ENCODE assay signal across 10 mouse cellular contexts in genomic region chr7:4811131-4811530, GRCm38 (mm10). TPM values are rescaled to one million over a fixed set of nuclear protein-coding genes. Genes with fewer than 3 reads are reported as not detected.
DNase-seq lines count a peak whose midpoint lies in the region; ATAC-seq and TF ChIP-seq lines count a peak whose summit lies in the region.
"Not testable (repeated sequence)": the region's sequence is repeated elsewhere in the genome, so short reads cannot be mapped to it uniquely, and the experiment has no call there.
"Had no signal": no experiment of that assay in that cellular context is flagged by ENCODE, and none has a peak within 500 bp of the region (broad histone marks: within the 10 kb centered on the region; RNA-seq: fewer than 3 reads in every experiment).

No protein-coding gene starts in this region.

- H3K27ac ChIP-seq in bone marrow, adult 2 months (ENCODE audit: control insufficient read depth, insufficient read depth, low read depth, low read length, poor library complexity) = peak overlapping the region; percentile 93
- H3K27ac ChIP-seq in embryonic fibroblast, embryonic 13.5 days (ENCODE audit: insufficient read depth, low read length); limb, embryonic 11.5 days (replicated peaks; ENCODE audit: low read depth, low read length); lung, embryonic 14.5 days (ENCODE audit: low read depth); thymus, adult 2 months (ENCODE audit: control insufficient read depth, insufficient read depth, low read length): not testable (repeated sequence)
- H3K27ac ChIP-seq in heart, embryonic 11.5 days (ENCODE audit: low read depth, low read length) = peak overlapping the region; percentile 94; the same call in 1 of the 2 replicates
- H3K27ac ChIP-seq in hindbrain, postnatal 0 days = peak overlapping the region; percentile 95; the same call in 1 of the 2 replicates

- not testable (repeated sequence) for TF ChIP-seq CTCF in bone marrow, adult 2 months (IDR thresholded peaks at IDR 0.05; ENCODE audit: control insufficient read depth, insufficient read depth, low read length); embryonic fibroblast, embryonic 13.5 days (IDR thresholded peaks at IDR 0.05; ENCODE audit: borderline replicate concordance, insufficient read depth, low read length); hindbrain, postnatal 0 days (IDR thresholded peaks at IDR 0.05; ENCODE audit: low read depth); lung, embryonic 14.5 days (IDR thresholded peaks at IDR 0.05; ENCODE audit: low read depth); thymus, adult 2 months (IDR thresholded peaks at IDR 0.05; ENCODE audit: borderline replicate concordance, control insufficient read depth, extremely low read depth, insufficient read depth, low read length, poor library complexity)

- not testable (repeated sequence) for DNase-seq in hindbrain, postnatal 0 days (ENCODE audit: low spot score); limb, embryonic 11.5 days (ENCODE audit: low spot score); lung, embryonic 14.5 days; thymus, adult 2 months

- H3K9me3 ChIP-seq in heart, embryonic 11.5 days (replicated peaks; ENCODE audit: control insufficient read depth, low read length); hindbrain, postnatal 0 days (ENCODE audit: low read length); limb, embryonic 11.5 days (ENCODE audit: control insufficient read depth, low read length); lung, embryonic 14.5 days (ENCODE audit: low read depth, low read length): not testable (repeated sequence)

- not testable (repeated sequence) for H3K27me3 ChIP-seq in heart, embryonic 11.5 days (ENCODE audit: control insufficient read depth, insufficient read depth, low read length); hindbrain, postnatal 0 days (ENCODE audit: insufficient read depth, low read length); limb, embryonic 11.5 days (ENCODE audit: control insufficient read depth, insufficient read depth, low read length); lung, embryonic 14.5 days (ENCODE audit: insufficient read depth, low read length); myocyte (ENCODE audit: control insufficient read depth, insufficient read depth, insufficient read length); thymus, adult 2 months (ENCODE audit: control insufficient read depth, insufficient read depth, low read length)

- peaks cover 18% of the 10 kb centered on the region for H3K36me3 ChIP-seq in heart, embryonic 11.5 days (ENCODE audit: control insufficient read depth, insufficient read depth, low read length)
- H3K36me3 ChIP-seq in hindbrain, postnatal 0 days (ENCODE audit: insufficient read depth, low read length) = peaks cover 17% of the 10 kb centered on the region; the same call in 1 of the 2 replicates
- peaks cover 18% of the 10 kb centered on the region for H3K36me3 ChIP-seq in limb, embryonic 11.5 days (ENCODE audit: control insufficient read depth, insufficient read depth, low read length)
- peaks cover 48% of the 10 kb centered on the region for H3K36me3 ChIP-seq in lung, embryonic 14.5 days (ENCODE audit: insufficient read depth)
- peaks cover 27% of the 10 kb centered on the region for H3K36me3 ChIP-seq in myocyte (ENCODE audit: control insufficient read depth, insufficient read depth)
- peaks cover 26% of the 10 kb centered on the region for H3K36me3 ChIP-seq in thymus, adult 2 months (ENCODE audit: control insufficient read depth, insufficient read depth, low read length)

- H3K4me2 ChIP-seq in heart, embryonic 11.5 days = peak overlapping the region; percentile 82
- H3K4me2 ChIP-seq in hindbrain, postnatal 0 days (ENCODE audit: low read depth, low read length) = peak overlapping the region; percentile 85
- H3K4me2 ChIP-seq in limb, embryonic 11.5 days (ENCODE audit: low read depth, severe bottlenecking) = peak overlapping the region; percentile 82
- peak overlapping the region; percentile 82 for H3K4me2 ChIP-seq in lung, embryonic 14.5 days
- H3K4me2 ChIP-seq in myocyte (ENCODE audit: low read depth) = peak overlapping the region; percentile 86

- H3K9ac ChIP-seq in heart, embryonic 11.5 days (ENCODE audit: low read depth, low read length) = peak overlapping the region; percentile 83
- peak overlapping the region; percentile 91 for H3K9ac ChIP-seq in hindbrain, postnatal 0 days (replicated peaks; ENCODE audit: low read length)
- H3K9ac ChIP-seq in limb, embryonic 11.5 days (ENCODE audit: low read length) = peak overlapping the region; percentile 96
- peak overlapping the region; percentile 98 for H3K9ac ChIP-seq in lung, embryonic 14.5 days

- 32% methylated on average over 10 of the region's 10 CpGs for WGBS in bone marrow, adult 2 months
- WGBS in heart, embryonic 11.5 days (ENCODE audit: insufficient replicate concordance) = 33% methylated on average over 10 of the region's 10 CpGs
- 39% methylated on average over 10 of the region's 10 CpGs for WGBS in hindbrain, postnatal 0 days
- WGBS in limb, embryonic 11.5 days = 45% methylated on average over 10 of the region's 10 CpGs
- 32% methylated on average over 10 of the region's 10 CpGs for WGBS in lung, embryonic 14.5 days
- 35% methylated on average over 10 of the region's 10 CpGs for WGBS in thymus, adult 2 months

- peaks cover 30% of the 10 kb centered on the region for H3K79me2 ChIP-seq in myocyte (ENCODE audit: control insufficient read depth, insufficient read depth)

- peak overlapping the region; percentile 86 for H3ac ChIP-seq in myocyte (ENCODE audit: control insufficient read depth, insufficient read length)

- peak overlapping the region; percentile 88 for H3K4me3 ChIP-seq in bone marrow, adult 2 months (replicated peaks; ENCODE audit: control insufficient read depth, low read depth, low read length)
- H3K4me3 ChIP-seq in embryonic fibroblast, embryonic 13.5 days (ENCODE audit: insufficient read depth, low read length) = peak overlapping the region; percentile 93
- H3K4me3 ChIP-seq in heart, embryonic 11.5 days (ENCODE audit: low read depth, low read length) = peak overlapping the region; percentile 99
- peak overlapping the region; percentile 99 for H3K4me3 ChIP-seq in hindbrain, postnatal 0 days (ENCODE audit: low read length)
- H3K4me3 ChIP-seq in limb, embryonic 11.5 days (ENCODE audit: low read depth, low read length) = peak overlapping the region; percentile 93
- peak overlapping the region; percentile 85 for H3K4me3 ChIP-seq in lung, embryonic 14.5 days (ENCODE audit: low read depth, low read length)
- peak overlapping the region; percentile 93 for H3K4me3 ChIP-seq in myocyte
- peak overlapping the region; percentile 79 for H3K4me3 ChIP-seq in thymus, adult 2 months (ENCODE audit: control insufficient read depth, insufficient read depth, low read length)

- not testable (repeated sequence) for ATAC-seq in heart, embryonic 11.5 days (replicated peaks; ENCODE audit: insufficient number of reproducible peaks, low FRiP score, low TSS enrichment); hindbrain, postnatal 0 days; limb, embryonic 11.5 days (ENCODE audit: insufficient number of reproducible peaks, low FRiP score, low TSS enrichment, low read depth); lung, embryonic 14.5 days (ENCODE audit: insufficient read depth)

- TF ChIP-seq POLR2A in bone marrow, adult 2 months (IDR thresholded peaks at IDR 0.05; ENCODE audit: borderline replicate concordance, control insufficient read depth, low read depth, low read length); embryonic fibroblast, embryonic 13.5 days (IDR thresholded peaks at IDR 0.05; ENCODE audit: low read depth, low read length); myocyte (IDR thresholded peaks at IDR 0.05; ENCODE audit: insufficient read length, low read depth); thymus, adult 2 months (IDR thresholded peaks at IDR 0.05; ENCODE audit: control insufficient read depth, extremely low read depth, insufficient read depth, low read length, poor library complexity): not testable (repeated sequence)

- not testable (repeated sequence) for H3K4me1 ChIP-seq in bone marrow, adult 2 months (ENCODE audit: control insufficient read depth, insufficient read depth, low read length); hindbrain, postnatal 0 days (ENCODE audit: insufficient read depth, low read length)
- H3K4me1 ChIP-seq in embryonic fibroblast, embryonic 13.5 days (ENCODE audit: control insufficient read depth, insufficient read depth, low read length) = peaks cover 10% of the 10 kb centered on the region; the same call in 1 of the 2 replicates
- H3K4me1 ChIP-seq in heart, embryonic 11.5 days (ENCODE audit: control insufficient read depth, insufficient read depth, low read length) = peaks cover 16% of the 10 kb centered on the region
- H3K4me1 ChIP-seq in limb, embryonic 11.5 days (ENCODE audit: control insufficient read depth, insufficient read depth, low read length) = peaks cover 16% of the 10 kb centered on the region
- H3K4me1 ChIP-seq in lung, embryonic 14.5 days (ENCODE audit: insufficient read depth) = peaks cover 23% of the 10 kb centered on the region
- H3K4me1 ChIP-seq in thymus, adult 2 months (replicated peaks; ENCODE audit: control insufficient read depth, insufficient read depth, low read length) = peaks cover 17% of the 10 kb centered on the region

RNA-seq across cellular contexts. Expression of gene Ube2s, which starts 1.3 kb away (rescaled TPM):
- polyA plus RNA-seq in bone marrow, adult 2 months (2011; ENCODE audit: insufficient read depth, insufficient read length, low replicate concordance, missing spikeins) = 367 and 488 TPM in 2 replicates
- polyA plus RNA-seq in embryonic fibroblast, embryonic 13.5 days (2011; ENCODE audit: insufficient read length, low read depth, missing spikeins) = 172 and 191 TPM in 2 replicates
- polyA plus RNA-seq in heart, embryonic 11.5 days (2014; fragmentation: Nextera tagmentation; extraction: Ambion mirVana) = 317 and 378 TPM in 2 replicates
- 264 and 324 TPM in 2 replicates for total RNA-seq in hindbrain, postnatal 0 days (2014; rRNA removed)
- 223 and 233 TPM in 2 replicates for polyA plus RNA-seq in hindbrain, postnatal 0 days (2015; fragmentation: Nextera tagmentation; extraction: Ambion mirVana)
- polyA plus RNA-seq in limb, embryonic 11.5 days (2014; fragmentation: Nextera tagmentation; extraction: Ambion mirVana) = 527 and 540 TPM in 2 replicates
- polyA plus RNA-seq in lung, embryonic 14.5 days (2014; fragmentation: Nextera tagmentation; extraction: Ambion mirVana) = 428 and 470 TPM in 2 replicates
- 261 TPM for polyA plus RNA-seq in myocyte (2012; fragmentation: generic; extraction: Trizol)
- polyA plus RNA-seq in thymus, adult 2 months (2012; rRNA removed) = 970 and 1,071 TPM in 2 replicates

RNA-seq across cellular contexts. Expression of gene Rpl28, which starts 18.5 kb away (rescaled TPM):
- polyA plus RNA-seq in bone marrow, adult 2 months (2011; ENCODE audit: insufficient read depth, insufficient read length, low replicate concordance, missing spikeins) = 441 and 887 TPM in 2 replicates
- polyA plus RNA-seq in embryonic fibroblast, embryonic 13.5 days (2011; ENCODE audit: insufficient read length, low read depth, missing spikeins) = 404 and 438 TPM in 2 replicates
- 143 and 156 TPM in 2 replicates for polyA plus RNA-seq in heart, embryonic 11.5 days (2014; fragmentation: Nextera tagmentation; extraction: Ambion mirVana)
- total RNA-seq in hindbrain, postnatal 0 days (2014; rRNA removed) = 145 and 147 TPM in 2 replicates
- polyA plus RNA-seq in hindbrain, postnatal 0 days (2015; fragmentation: Nextera tagmentation; extraction: Ambion mirVana) = 304 and 315 TPM in 2 replicates
- polyA plus RNA-seq in limb, embryonic 11.5 days (2014; fragmentation: Nextera tagmentation; extraction: Ambion mirVana) = 266 and 269 TPM in 2 replicates
- 294 and 337 TPM in 2 replicates for polyA plus RNA-seq in lung, embryonic 14.5 days (2014; fragmentation: Nextera tagmentation; extraction: Ambion mirVana)
- 3,329 TPM for polyA plus RNA-seq in myocyte (2012; fragmentation: generic; extraction: Trizol)
- polyA plus RNA-seq in thymus, adult 2 months (2012; rRNA removed) = 367 and 512 TPM in 2 replicates

RNA-seq across cellular contexts. Expression of gene Tmem238, which starts 21.7 kb away (rescaled TPM):
- 3.9 and 12.0 TPM in 2 replicates for polyA plus RNA-seq in bone marrow, adult 2 months (2011; ENCODE audit: insufficient read depth, insufficient read length, low replicate concordance, missing spikeins)
- 4.3 and 5.3 TPM in 2 replicates for polyA plus RNA-seq in embryonic fibroblast, embryonic 13.5 days (2011; ENCODE audit: insufficient read length, low read depth, missing spikeins)
- 2.2 and 2.4 TPM in 2 replicates for polyA plus RNA-seq in heart, embryonic 11.5 days (2014; fragmentation: Nextera tagmentation; extraction: Ambion mirVana)
- 13.7 and 13.9 TPM in 2 replicates for total RNA-seq in hindbrain, postnatal 0 days (2014; rRNA removed)
- polyA plus RNA-seq in hindbrain, postnatal 0 days (2015; fragmentation: Nextera tagmentation; extraction: Ambion mirVana) = 16.8 and 18.2 TPM in 2 replicates
- 2.1 and 2.6 TPM in 2 replicates for polyA plus RNA-seq in limb, embryonic 11.5 days (2014; fragmentation: Nextera tagmentation; extraction: Ambion mirVana)
- 11.6 and 11.7 TPM in 2 replicates for polyA plus RNA-seq in lung, embryonic 14.5 days (2014; fragmentation: Nextera tagmentation; extraction: Ambion mirVana)
- 7.1 TPM for polyA plus RNA-seq in myocyte (2012; fragmentation: generic; extraction: Trizol)
- 18.1 and 23.5 TPM in 2 replicates for polyA plus RNA-seq in thymus, adult 2 months (2012; rRNA removed)

RNA-seq across cellular contexts. Expression of gene Tmem190, which starts 28.4 kb away (rescaled TPM):
- not detected in 2 replicates for polyA plus RNA-seq in bone marrow, adult 2 months (2011; ENCODE audit: insufficient read depth, insufficient read length, low replicate concordance, missing spikeins)
- polyA plus RNA-seq in embryonic fibroblast, embryonic 13.5 days (2011; ENCODE audit: insufficient read length, low read depth, missing spikeins) = not detected in 2 replicates
- polyA plus RNA-seq in heart, embryonic 11.5 days (2014; fragmentation: Nextera tagmentation; extraction: Ambion mirVana) = not detected in 2 replicates
- total RNA-seq in hindbrain, postnatal 0 days (2014; rRNA removed) = not detected in 2 replicates
- polyA plus RNA-seq in hindbrain, postnatal 0 days (2015; fragmentation: Nextera tagmentation; extraction: Ambion mirVana) = 0.53 TPM in 1 of 2 replicates, not detected in the other
- polyA plus RNA-seq in limb, embryonic 11.5 days (2014; fragmentation: Nextera tagmentation; extraction: Ambion mirVana) = 0.41 TPM in 1 of 2 replicates, not detected in the other
- not detected in 2 replicates for polyA plus RNA-seq in lung, embryonic 14.5 days (2014; fragmentation: Nextera tagmentation; extraction: Ambion mirVana)
- not detected for polyA plus RNA-seq in myocyte (2012; fragmentation: generic; extraction: Trizol)
- not detected in 2 replicates for polyA plus RNA-seq in thymus, adult 2 months (2012; rRNA removed)
- total RNA-seq: heart, postnatal 10 days; left cerebral cortex, adult 18-20 months had no signal

RNA-seq across cellular contexts. Expression of gene Il11, which starts 28.5 kb away (rescaled TPM):
- not detected in 2 replicates for polyA plus RNA-seq in bone marrow, adult 2 months (2011; ENCODE audit: insufficient read depth, insufficient read length, low replicate concordance, missing spikeins)
- polyA plus RNA-seq in embryonic fibroblast, embryonic 13.5 days (2011; ENCODE audit: insufficient read length, low read depth, missing spikeins) = 3.3 and 7.8 TPM in 2 replicates
- not detected in 2 replicates for polyA plus RNA-seq in heart, embryonic 11.5 days (2014; fragmentation: Nextera tagmentation; extraction: Ambion mirVana)
- 2.0 TPM in 1 of 2 replicates, not detected in the other for total RNA-seq in hindbrain, postnatal 0 days (2014; rRNA removed)
- 1.1 and 1.3 TPM in 2 replicates for polyA plus RNA-seq in hindbrain, postnatal 0 days (2015; fragmentation: Nextera tagmentation; extraction: Ambion mirVana)
- polyA plus RNA-seq in limb, embryonic 11.5 days (2014; fragmentation: Nextera tagmentation; extraction: Ambion mirVana) = not detected in 2 replicates
- not detected in 2 replicates for polyA plus RNA-seq in lung, embryonic 14.5 days (2014; fragmentation: Nextera tagmentation; extraction: Ambion mirVana)
- polyA plus RNA-seq in myocyte (2012; fragmentation: generic; extraction: Trizol) = 0.56 TPM
- polyA plus RNA-seq in thymus, adult 2 months (2012; rRNA removed) = 0.13 and 0.32 TPM in 2 replicates
- total RNA-seq: heart, postnatal 10 days had no signal
